Mouse (Mus musculus) layer of hippocampus, adult 11-12 months (tissue): ENCODE measurements at regions not wholly inside any gene's neighbourhood (a gene's known extent, or its start where the extent isn't known, plus 50 kb on each side); places are given as distances from the start of the nearest gene placed in this dataset.

Experiments
- DNase-seq: peaks from one replicate; pipeline ENCODE4 v3.0.0; 2022; ENCODE audit warnings: low spot score

DNA sequence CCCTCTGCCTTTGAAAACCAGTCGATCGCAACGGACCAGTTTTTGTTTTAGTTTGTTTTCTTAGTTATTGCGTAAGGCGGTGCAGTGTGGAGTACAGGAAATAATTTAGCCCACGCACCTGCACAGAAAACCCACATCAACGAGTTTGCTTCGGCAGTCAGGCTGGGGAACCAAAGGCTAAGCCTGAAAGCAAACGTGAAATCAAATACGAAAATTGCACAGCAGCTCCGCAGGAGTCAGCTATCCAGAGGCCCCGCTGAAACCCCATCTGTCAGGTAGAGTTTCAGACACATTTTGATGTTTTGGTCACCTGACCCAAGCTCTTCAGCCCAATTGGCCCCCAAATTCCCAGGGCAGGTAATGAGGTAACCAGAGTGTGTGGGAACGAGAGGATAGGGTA is 435.6 kb upstream of the Atp11b start:
- DNase-seq: no peak

DNA sequence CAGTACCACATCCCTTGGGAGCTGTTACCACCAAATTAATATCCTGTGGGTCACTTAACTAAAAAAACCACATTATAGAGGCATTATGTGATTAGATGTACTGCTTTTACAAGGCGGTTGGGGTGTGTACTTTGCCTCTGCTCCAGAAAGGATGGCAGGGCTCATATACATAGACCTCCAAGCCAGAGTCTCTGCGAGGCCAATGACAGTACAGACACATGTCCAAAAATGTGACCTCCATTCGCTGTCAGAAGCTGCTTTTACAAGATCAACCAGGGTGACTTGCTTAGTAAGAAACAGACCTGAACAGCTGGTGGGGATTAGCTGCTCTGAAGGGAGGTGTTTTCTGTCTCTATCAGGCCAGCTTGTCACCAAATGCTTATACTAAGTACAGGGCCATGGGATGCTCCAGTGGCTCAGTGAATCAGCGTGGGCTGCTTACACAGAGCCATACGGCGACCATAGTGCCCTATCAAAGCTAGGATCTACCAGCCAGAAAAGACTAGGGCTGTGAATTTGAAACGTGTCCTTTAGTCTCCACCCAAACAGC is 433.0 kb upstream of the Atp11b start:
- DNase-seq: no peak

DNA sequence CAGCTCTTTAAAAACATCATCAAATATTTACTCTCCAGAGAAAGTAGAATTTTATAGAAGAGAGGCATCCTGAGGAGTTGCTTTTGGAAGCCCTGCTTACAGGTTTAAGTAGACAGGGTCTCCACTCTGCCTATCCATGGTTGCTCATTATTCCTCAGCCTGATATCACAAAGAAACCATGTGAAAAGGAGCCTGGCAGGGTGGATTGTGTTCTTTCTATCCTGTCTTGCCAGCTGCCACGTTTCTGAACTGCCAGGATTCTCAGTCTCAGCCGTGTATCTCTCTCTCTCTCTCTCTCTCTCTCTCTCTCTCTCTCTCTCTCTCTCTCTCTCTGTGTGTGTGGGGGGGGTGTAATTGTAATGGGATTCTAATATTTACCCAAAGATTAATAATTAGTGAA is 431.9 kb upstream of the Atp11b start:
- no peak for DNase-seq

DNA sequence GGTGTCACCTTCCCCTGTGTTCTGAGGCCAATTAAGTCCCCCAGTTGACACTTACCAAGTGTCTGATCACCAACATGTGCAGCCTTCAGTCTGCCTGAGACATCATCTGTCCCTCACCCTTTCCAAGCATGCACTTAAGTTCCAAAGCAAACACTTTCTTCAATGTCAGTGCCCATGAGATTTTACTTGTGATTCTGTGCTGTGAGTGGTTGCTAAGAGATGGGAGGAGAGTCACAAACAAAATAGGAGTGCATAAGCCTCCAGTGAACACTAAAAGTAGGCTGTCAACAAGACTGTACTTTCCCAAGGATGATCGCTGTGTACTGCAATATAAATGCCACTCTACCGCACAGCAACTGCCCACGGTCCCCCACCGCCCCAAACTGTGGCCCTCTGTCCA is 431.0 kb upstream of the Atp11b start:
- DNase-seq: no peak

DNA sequence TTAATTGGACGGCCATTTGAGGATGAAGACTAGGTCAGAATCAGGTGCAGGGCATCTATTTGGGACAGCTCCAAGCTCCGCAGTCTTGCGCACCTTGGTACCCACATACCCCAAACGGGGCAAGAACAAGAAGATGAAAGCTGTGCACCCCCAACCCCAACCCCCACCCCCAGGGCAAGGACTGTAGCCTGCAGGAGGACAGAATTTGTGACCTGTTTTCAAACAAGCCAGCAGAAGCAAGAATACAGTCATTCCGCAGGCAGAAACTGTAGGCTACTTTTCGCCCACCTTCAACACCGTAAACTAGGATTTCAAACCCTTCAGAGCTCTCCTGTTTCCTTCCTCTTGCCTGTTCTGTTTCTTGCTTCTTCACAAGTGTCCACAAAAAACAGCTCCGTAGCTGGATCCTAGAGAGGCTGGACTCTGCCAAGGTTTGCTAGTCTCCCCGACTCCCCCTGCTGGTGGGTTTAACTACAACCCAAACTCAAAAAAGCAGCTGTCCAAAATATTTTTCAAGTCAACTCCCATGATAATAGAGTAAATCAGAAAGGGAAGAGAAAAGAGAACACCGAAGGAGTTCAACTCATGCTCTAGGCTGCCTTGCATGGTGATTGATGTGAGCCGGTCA is 430.3 kb upstream of the Atp11b start:
- peak; percentile 71 for DNase-seq

DNA sequence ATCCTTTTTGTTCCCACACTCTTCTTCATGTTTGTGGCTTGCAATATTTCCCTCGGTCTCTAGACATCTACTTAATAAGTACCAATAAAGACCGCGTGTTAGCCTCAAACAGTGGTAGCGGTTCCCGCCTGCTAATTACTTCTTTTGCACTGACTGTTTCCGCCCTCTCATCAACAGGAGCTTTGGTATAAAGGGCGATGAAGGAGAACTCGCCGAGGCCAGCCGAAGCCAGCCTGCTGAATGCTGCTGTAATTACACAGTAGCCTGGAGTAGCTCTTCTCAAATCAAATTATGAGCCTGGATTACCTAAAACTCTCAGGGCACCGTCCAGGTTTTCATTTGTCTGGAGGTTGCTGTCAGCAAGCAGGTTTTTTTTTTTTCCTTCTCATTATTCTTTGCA is 429.7 kb upstream of the Atp11b start:
- DNase-seq: peak; percentile 19

DNA sequence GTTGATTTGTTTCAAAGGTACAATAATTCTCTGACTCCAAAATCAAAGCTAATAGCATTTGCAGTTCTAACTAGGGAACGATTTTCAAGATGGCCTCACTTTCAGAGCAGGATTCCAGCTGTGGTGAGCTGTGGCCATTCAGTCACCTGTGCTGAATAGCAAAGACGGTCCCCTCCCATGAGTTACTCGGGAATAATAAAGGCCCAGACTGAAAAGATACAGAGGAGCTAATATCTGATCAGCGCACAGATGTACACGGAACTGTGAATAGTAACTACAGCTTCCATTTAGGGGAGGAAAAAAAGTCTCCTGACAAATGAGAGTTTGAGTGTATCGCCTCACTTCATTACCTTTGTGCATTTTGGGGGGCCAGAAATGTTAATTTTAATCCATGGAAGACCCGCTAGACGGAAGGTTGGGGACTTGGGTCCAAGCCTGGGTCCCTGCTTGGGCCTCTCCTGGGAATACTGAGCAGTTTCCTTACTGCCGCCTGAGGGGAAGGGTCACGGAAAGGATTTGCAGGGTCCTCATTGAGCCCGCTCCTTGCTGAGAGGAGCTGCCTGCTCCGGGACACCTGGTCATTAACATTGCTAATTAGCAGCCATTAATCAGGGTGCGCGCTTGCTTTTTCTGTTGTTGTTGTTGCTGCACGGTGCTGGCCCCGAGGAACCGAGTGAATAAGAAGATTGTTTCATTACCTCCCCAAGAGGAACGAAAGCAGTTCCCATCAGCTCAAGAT is 421.2 kb upstream of the Atp11b start:
- no peak for DNase-seq

DNA sequence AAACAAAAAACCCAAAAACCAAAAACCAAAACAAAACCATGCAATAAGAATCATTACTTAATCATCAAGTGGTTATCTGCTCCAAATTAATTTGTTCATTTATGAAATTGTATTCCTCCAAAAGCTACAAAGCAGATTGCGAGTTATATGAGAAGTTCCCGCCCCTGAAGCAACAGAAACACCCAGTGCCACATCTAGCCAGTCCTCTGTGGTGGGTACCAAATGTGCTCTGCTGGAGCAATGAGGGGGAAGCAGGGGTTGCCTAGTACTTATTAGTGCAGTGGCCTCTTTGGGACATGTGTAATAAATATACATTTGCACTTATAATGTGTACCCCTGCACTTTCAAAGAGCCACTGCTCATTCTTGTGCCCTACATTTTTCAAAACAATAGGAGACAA is 419.9 kb upstream of the Atp11b start:
- no peak for DNase-seq

DNA sequence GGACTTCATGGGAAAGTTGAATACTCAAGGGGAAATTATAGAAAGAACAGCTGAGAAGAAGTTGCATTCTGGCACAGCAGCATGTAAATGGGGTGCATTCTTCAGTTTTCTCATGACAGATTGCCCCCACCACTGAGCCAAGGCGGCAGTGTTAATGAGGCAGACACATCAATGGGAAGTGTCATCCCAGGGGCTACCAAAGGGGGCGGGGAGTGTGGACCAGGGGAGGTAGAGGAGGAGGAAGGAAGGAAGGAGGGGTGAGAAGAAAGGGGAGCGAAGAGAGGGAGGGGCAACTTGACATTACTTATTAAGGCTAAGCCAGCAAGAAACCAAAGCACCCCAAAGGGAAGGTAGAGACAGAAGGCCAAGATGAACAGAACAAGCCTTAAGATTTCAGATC is 419.4 kb upstream of the Atp11b start:
- DNase-seq: no peak

DNA sequence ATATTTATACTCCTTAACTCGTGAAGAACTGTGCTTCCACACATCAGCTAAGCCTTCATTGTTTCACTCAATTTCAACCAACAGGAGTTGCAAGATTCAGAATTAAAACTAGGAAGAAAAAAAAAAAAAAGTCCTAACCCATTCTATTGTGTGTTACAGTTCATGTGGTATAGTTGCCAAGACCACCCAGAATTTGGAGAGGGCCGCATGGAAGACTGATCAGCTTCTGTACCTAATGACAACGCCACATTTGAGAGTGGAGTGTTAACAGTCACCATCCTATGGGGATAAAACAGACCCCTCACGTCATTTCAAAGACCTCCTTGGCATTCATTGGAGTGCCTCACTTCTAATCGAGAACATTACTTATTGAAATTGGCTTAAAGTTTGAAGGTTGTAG is 418.1 kb upstream of the Atp11b start:
- no peak for DNase-seq

DNA sequence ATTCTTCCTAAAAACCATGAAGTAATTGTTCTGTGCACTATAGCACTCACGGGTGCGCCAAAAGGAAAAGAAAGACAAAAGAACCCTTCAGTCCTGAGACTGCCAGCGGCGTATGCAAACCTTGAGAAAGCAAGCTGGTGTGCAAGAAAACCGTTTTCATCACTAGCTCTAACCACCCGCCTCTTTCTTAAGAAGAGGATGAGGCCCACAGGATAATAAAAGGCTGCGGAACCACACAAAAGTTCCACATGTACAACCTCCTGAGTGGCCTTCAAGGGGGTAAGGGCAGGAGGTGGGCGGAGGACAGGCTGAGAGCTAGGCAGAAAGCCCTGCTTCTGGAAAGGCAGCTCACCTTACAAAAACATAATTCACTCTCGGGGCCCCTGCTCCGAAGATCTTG is 413.4 kb upstream of the Atp11b start:
- no peak for DNase-seq

DNA sequence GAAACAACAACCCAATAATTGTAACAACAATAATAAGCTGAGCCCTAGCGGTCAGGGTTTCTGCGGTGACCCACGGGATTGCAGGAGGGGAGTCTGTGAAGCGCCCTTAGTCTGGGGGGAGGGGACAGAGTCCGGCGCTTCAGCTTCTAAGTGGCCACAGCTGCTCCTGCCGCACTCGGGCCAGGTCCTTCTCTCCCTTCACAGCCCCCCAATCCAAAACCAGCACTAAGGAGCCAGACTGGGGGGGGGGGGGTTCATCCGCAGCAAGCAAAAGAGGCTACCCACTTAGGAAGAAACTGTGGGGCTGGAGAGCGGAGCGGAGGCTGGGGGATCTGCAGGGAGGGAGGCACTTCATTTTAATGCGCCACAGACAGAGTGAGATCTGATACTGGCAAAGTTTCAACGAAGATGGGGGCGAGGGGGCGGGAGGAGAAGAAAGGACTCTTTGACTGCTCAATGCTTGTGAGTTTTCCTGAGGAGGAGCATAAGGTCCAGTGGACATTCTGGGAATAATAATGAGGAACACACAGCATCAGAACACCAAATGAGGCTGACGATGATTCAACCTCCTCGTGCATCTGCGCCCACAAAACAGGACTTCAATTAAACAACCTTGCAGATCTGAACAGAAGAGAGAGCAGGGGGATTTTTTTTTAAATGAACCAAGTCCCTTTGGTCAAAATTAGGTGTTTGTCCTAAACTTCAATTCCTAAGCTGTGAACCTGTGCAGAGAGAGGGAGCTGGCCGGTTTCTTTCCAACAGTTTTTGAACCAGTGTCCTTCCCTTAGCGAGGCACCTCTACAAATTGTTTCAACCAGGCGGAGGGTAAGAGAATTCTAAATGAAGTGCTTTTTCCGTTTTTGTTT is 412.7 kb upstream of the Atp11b start:
- DNase-seq: peak; percentile 65

DNA sequence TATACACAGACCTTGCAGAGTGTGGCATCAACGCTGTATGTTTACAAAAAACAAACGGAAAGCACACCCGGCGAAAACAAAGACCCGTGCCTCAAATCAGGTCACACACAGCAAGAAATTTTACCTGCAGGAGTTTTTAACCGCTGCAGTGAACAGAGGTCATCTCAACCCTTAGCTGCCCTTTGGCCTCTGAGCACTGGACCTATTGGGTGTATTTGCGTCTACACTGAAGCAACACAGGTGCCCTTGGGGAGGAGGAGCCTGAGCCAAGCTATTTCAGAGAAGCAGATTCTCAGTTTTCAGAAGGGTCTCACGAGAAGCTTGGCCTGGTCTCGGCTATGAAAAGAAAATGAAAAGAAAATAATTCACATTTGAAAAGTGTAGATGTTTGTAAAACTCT is 412.1 kb upstream of the Atp11b start:
- DNase-seq: no peak

DNA sequence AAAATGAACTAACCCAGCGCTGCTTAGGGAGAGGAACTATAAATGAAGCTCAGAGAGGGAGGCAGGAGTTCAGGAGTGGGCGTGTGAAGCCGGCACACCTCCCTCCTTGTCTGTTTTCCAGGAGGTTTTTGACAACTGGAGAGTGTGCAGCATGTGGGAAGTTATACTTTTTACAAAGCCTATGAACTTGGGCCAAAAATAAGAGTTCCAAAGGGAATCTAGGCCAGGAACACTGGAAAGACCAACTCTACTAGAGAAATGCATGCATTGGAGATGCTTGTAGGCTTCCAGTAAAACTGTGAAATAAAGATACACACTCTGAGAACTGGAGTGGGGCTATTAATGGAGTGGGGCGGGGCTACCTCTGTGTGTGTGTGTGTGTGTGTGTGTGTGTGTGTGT is 411.3 kb upstream of the Atp11b start:
- peak; percentile 12 for DNase-seq

DNA sequence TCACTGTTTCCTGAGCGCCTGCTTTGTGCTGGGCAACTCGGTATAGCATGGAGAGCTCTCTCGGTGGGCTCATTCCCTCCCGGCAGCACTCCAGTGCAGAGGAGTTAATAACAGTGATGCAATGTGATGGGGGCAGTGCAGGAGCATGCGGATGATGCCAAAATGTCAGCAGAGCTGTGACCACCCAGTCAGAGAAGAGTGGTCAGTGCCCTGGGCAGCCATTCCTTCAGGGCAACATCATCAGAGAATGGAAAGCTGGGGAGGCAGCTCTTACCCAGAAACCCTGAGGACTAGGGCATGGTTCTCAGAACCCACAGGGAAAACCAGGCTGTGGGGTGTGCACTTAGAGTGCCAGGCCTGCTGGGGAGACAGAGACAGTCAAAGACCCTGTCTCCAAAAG is 410.0 kb upstream of the Atp11b start:
- DNase-seq: no peak

DNA sequence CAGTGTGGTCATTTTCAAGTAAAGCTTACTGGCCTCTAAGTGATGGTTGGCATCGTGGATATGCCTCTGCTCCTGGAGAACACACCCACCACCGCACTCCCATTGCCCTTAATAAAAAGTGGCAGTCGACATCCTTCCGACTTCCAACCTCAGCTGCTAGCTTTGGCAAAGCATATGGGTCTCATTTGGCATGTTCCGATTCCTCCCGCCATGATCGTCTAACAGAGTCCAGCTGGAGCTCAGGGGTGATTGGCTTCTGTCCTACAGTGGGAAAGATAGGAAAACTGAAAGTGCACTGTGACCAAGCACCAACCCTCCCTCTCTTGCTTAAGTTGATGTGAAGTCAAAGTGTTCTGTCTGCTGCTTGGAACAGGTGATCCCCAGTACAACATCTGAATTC is 404.8 kb upstream of the Atp11b start:
- no peak for DNase-seq

DNA sequence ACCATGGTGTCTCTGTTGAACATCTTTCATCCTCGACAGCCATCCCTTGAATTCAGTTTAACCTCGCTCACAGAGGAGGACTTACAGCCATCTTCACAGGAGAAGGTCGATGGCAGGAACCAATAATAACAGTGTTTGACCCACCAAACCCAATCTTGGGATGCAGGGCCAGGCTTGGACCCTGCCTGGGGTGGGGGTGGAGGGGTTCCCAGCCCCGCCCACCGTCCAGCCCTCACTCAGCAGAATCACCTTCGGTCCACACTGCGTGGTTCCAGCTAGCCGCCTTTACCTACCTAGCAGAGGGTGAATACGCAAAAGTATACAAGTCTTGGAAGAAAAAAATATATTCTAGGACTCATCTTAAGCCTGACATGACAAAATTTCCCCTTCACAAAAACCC is 400.5 kb upstream of the Atp11b start:
- no peak for DNase-seq

DNA sequence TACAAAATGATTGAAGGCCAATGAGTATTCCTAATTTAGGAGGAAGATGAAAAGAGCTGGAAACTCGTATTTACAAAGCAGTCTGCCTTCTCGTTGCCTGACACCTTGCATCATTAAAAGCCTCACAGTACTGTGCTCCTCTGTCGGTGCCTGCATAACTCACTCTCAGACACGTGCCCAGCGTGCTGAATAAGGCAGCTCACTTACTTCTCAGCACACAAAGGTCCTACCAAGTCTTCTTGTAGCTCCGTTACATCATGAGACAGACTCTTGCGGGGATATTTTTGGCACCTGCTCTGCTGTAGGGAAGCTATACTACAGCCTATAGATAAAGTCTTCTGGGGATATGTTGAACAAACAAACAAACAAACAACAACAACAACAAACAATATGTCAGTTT is 400.0 kb upstream of the Atp11b start:
- DNase-seq: no peak

DNA sequence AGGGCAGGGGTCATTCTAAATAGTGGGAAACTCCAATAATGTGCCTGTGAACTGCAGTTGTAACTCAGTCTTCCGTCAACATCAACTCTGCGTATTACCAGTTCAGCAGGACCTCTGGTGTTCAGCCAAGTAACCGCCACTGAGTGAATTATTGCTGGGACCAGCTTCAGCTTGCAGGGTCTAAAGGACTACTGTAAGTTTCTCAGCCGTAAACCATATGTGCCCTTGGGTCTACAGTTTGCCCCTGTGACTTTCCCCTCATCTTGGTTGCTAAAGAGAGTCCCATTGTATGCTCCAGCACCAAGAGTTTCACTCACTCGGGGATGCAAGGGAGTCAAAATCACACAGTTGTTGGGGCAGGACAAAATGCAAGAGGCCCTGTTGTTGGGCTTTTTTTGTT is 399.6 kb upstream of the Atp11b start:
- DNase-seq: no peak

DNA sequence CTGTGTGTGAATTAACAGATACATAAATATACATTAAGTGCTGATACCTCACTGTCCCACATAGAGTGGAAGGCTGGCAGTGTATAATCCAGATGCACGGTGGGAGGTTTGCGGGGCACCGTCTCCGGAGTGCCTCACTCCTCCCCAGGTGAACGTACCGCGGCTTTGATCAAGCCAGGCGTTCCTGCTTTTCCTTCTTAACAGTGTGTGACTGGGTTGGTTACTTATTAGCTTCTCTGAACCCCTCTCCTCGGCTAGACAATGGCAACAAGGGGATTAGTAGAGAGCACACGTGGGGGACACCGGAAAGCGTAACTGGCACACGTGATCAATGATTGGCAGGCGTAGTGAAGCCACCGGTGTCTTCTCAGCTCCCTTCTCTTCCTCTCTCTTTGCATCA is 396.8 kb upstream of the Atp11b start:
- no peak for DNase-seq

DNA sequence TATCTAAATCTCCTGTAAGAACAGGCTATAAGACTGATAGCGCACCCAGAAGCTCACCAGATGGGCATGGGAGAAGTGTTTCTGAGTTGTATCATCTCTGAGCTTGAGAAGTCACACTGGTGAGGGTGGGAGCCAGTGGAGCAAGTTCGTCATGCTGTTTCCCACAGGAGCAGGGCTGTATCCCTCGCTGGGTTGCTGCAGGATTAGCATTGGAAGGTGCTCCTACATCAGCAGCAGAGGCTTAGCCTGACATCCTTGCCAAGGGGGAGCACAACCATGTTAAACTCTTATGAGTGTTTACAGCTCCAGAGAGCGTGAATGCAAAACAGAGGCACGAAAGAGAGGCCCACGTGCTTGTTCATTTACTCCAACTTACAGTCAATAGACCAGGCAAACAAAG is 395.4 kb upstream of the Atp11b start:
- no peak for DNase-seq

DNA sequence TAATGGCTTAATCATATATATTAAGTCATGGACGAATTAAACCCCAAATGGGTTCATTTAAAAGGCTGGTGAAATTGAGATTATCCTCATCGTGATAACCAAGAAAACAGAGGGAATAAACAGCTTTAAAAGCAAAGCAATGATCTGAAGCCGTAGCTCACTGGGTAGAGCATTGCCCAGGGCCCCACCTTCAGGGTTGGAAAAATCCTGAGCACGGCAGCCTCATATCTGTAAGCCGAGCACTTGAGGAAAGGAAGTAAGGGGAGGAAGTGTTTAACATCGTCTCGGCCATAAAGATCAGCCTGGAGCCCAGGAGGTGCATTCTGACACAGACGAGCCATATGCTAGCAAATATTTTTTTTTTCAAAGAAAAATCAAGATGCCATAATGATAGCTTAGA is 394.6 kb upstream of the Atp11b start:
- DNase-seq: no peak

DNA sequence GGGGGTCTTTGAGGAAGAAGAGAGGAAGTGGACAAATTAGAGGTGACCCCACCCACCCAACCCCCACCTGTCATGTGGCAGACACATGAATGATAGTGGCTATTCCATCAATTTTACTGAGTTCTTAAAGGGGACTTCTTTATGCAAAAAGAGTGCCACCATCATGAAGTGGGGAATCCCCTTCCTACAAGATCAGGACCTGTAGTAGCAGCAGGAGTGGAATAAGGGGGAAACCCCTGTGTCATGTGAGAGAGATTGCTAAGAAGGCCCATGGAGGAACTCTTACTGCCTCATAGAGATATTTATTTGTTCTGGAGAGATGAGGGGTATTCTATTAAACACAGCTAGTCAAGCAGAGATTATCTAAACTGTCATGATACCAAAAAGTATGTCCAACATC is 393.4 kb upstream of the Atp11b start:
- DNase-seq: no peak
